Mouse (Mus musculus) left cerebral cortex, adult 2 months (tissue): ENCODE data around the gene St6galnac3. TPM values are rescaled to one million over a fixed set of nuclear protein-coding genes. Genes with fewer than 3 reads are reported as not detected.

ENCODE experiments used
- DNase-seq, 2 experiments: peaks; one replicate each; pipeline ENCODE4 v3.0.0; 2021 to 2022; ENCODE audit warnings: low spot score in 2 of 2, mixed read lengths in 1 of 2; ENCODE audit errors: extremely low spot score in 1 of 2
- H3K27ac ChIP-seq: fragments of 200-600 bp; 2 replicates; pipeline ENCODE4 v1.8.1; 2022
- H3K4me3 ChIP-seq: fragments of 200-600 bp; 2 replicates; pipeline ENCODE4 v1.8.1; 2022
- CTCF ChIP-seq: fragments of 200-600 bp; IDR thresholded peaks from 2 replicates; pipeline ENCODE4 v1.8.1; 2022; ENCODE audit warnings: antibody characterized with exemption, mild to moderate bottlenecking, moderate library complexity
- intact Hi-C: fragments of 180-260 bp; cut with DNase I; formaldehyde crosslinking; loops from one replicate; pipeline ENCODE4 v1.15.1; 2025
- total RNA-seq, 2 experiments: library from RNA; stranded (reverse); gene quantifications; 2 replicates each; pipeline ENCODE4 v1.2.3; 2021

Gene St6galnac3
- total RNA-seq, 2 experiments from 2014 or later, result 17.1 to 18.8 TPM

- Histone ChIP-seq H3K27ac (no peak overlapping the region), H3K4me3 (no peak overlapping the region)
- DNase-seq, result no peak
- no peak for TF ChIP-seq CTCF
- intact Hi-C loops, result no loop called here
Observed at GRCm38 (mm10) chr3:153636094-153636803, 88.7 kb downstream of the St6galnac3 start.

- DNase-seq, result no peak
- Histone ChIP-seq H3K4me3 (no peak overlapping the region), H3K27ac (no peak overlapping the region)
- intact Hi-C loops, result no loop called here
- TF ChIP-seq CTCF, result no peak
Observed at GRCm38 (mm10) chr3:153631988-153632672, 92.8 kb downstream of the St6galnac3 start.

GRCm38 (mm10) chr3:153626237-153626636, 98.7 kb downstream of the St6galnac3 start:
- Histone ChIP-seq H3K27ac (no peak overlapping the region), H3K4me3 (no peak overlapping the region)
- no peak for DNase-seq
- TF ChIP-seq CTCF, result no peak
- intact Hi-C loops, result no loop called here

- no peak for TF ChIP-seq CTCF
- no peak overlapping the region for H3K4me3 ChIP-seq
- no peak for DNase-seq
- intact Hi-C loops, result no loop called here
- H3K27ac ChIP-seq, result no peak overlapping the region
Observed at GRCm38 (mm10) chr3:153618976-153619375, 106.0 kb downstream of the St6galnac3 start.

- intact Hi-C loops, result no loop called here
- TF ChIP-seq CTCF, result no peak
- no peak overlapping the region for H3K27ac ChIP-seq
- no peak for DNase-seq
- H3K4me3 ChIP-seq, result no peak overlapping the region
Observed at GRCm38 (mm10) chr3:153616849-153617248, 108.1 kb downstream of the St6galnac3 start.

GRCm38 (mm10) chr3:153610239-153610638, 114.7 kb downstream of the St6galnac3 start:
- no peak for TF ChIP-seq CTCF
- Histone ChIP-seq H3K27ac (peak overlapping the region; percentile 32; the same call in 1 of the 2 replicates), H3K4me3 (no peak overlapping the region)
- intact Hi-C loops, result no loop called here
- no peak for DNase-seq

- no peak for TF ChIP-seq CTCF
- intact Hi-C loops, result no loop called here
- Histone ChIP-seq H3K27ac (no peak overlapping the region), H3K4me3 (no peak overlapping the region)
- DNase-seq, result no peak
Observed at GRCm38 (mm10) chr3:153606331-153606730, 118.6 kb downstream of the St6galnac3 start.

- no peak for TF ChIP-seq CTCF
- no peak for DNase-seq
- H3K27ac ChIP-seq, result no peak overlapping the region
- intact Hi-C loops, result no loop called here
- no peak overlapping the region for H3K4me3 ChIP-seq
Observed at GRCm38 (mm10) chr3:153605767-153606098, 119.2 kb downstream of the St6galnac3 start.

- Histone ChIP-seq H3K4me3 (no peak overlapping the region), H3K27ac (no peak overlapping the region)
- intact Hi-C loops, result no loop called here
- no peak for DNase-seq
- TF ChIP-seq CTCF, result no peak
Observed at GRCm38 (mm10) chr3:153605089-153605766, 119.7 kb downstream of the St6galnac3 start.

- intact Hi-C loops, result no loop called here
- DNase-seq, result no peak
- no peak overlapping the region for H3K27ac ChIP-seq
- TF ChIP-seq CTCF, result no peak
- H3K4me3 ChIP-seq, result no peak overlapping the region
Observed at GRCm38 (mm10) chr3:153599179-153599578, 125.8 kb downstream of the St6galnac3 start.

- TF ChIP-seq CTCF, result peak; percentile 36
- intact Hi-C loops, result no loop called here
- Histone ChIP-seq H3K4me3 (no peak overlapping the region), H3K27ac (no peak overlapping the region)
- no peak for DNase-seq
Observed at GRCm38 (mm10) chr3:153598631-153599030, 126.3 kb downstream of the St6galnac3 start.

GRCm38 (mm10) chr3:153594531-153594930, 130.4 kb downstream of the St6galnac3 start:
- no peak overlapping the region for H3K4me3 ChIP-seq
- H3K27ac ChIP-seq, result no peak overlapping the region
- intact Hi-C loops, result no loop called here
- no peak for TF ChIP-seq CTCF
- DNase-seq, result no peak
